Mouse (Mus musculus) liver, adult 2 months (tissue): ENCODE data around the gene Pxk.

Experiments
- CTCF ChIP-seq: fragments of 200-500 bp; IDR thresholded peaks from 2 replicates; pipeline ENCODE4 v1.5.1; 2011; ENCODE audit warnings: low read depth, low read length, control low read depth
- POLR2A ChIP-seq: fragments of 200-500 bp; IDR thresholded peaks from 2 replicates; pipeline ENCODE4 v1.6.1; 2011; ENCODE audit warnings: low read length, control low read depth; ENCODE audit not compliant: insufficient read depth; ENCODE audit errors: extremely low read depth

DNA sequence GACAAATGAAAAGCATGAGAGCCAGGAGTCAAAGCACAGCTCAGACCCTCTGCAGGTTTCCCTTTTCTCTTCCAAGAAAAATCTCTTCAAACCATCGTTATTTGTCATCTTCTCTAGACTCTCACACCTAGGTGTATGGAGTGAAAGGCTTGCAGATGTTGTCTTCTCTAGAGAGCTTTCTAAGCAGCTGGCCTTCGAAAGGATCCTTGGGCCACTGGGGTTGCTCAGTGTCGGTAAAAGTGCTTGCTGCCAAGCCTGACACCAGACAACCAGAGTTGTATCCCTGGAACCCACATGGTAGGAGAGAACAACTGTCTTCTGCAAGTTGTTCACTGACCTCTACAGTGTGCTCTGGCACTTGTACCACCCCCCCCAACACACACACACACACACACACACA is 61.1 kb downstream of the Pxk start:
- no peak for TF ChIP-seq POLR2A
- no peak for TF ChIP-seq CTCF
